Mouse (Mus musculus) erythroblast, embryonic 14.5 days (primary cell): ENCODE results near the gene Tmem140. TPM values are rescaled to one million over a fixed set of nuclear protein-coding genes. Genes with fewer than 3 reads are reported as not detected.

Experiments used
- H3K27me3 ChIP-seq: 2 replicates; pipeline ENCODE4 v1.6.1; 2012; ENCODE audit warnings: inconsistent platforms; ENCODE audit not compliant: control insufficient read depth
- H3K36me3 ChIP-seq: 2 replicates; pipeline ENCODE4 v1.6.1; 2012; ENCODE audit warnings: mild to moderate bottlenecking, inconsistent platforms; ENCODE audit not compliant: control insufficient read depth
- H3K4me1 ChIP-seq: 2 replicates; pipeline ENCODE4 v1.6.1; 2012; ENCODE audit warnings: inconsistent platforms; ENCODE audit not compliant: control insufficient read depth
- H3K4me3 ChIP-seq: replicated peaks from 2 replicates; pipeline ENCODE3; 2012; ENCODE audit warnings: moderate library complexity, mild to moderate bottlenecking, inconsistent platforms
- H3K9me3 ChIP-seq: 2 replicates; pipeline ENCODE4 v1.6.1; 2012; ENCODE audit warnings: low read length, inconsistent platforms, mixed read lengths; ENCODE audit not compliant: control insufficient read depth
- GATA1 ChIP-seq: IDR thresholded peaks from 2 replicates; pipeline ENCODE4 v1.6.1; 2012; ENCODE audit warnings: low read length, inconsistent platforms, mixed read lengths
- TAL1 ChIP-seq: IDR thresholded peaks from 3 replicates; pipeline ENCODE4 v1.6.1; 2012; ENCODE audit warnings: low read length, inconsistent platforms, mixed read lengths
- polyA plus RNA-seq: library from polyadenylated mRNA; stranded (reverse); fragments of >175 nt; gene quantifications from 2 replicates; pipeline ENCODE4 v1.2.3, GENCODE M21; 2012

Tmem140 gene
- polyA plus RNA-seq, 1 experiment = not detected

GRCm38 (mm10) chr6:34919146-34919545, 56.2 kb downstream of the Tmem140 start:
- Histone ChIP-seq H3K36me3 (no peaks in the 10 kb centered on the region), H3K9me3 (no peaks in the 10 kb centered on the region), H3K4me1 (peaks cover 20% of the 10 kb centered on the region), H3K4me3 (no peak overlapping the region), H3K27me3 (no peaks in the 10 kb centered on the region)
- TF ChIP-seq GATA1 (no peak), TAL1 (no peak)

- H3K9me3 ChIP-seq = no peaks in the 10 kb centered on the region
- no peaks in the 10 kb centered on the region for H3K27me3 ChIP-seq
- TF ChIP-seq GATA1 = no peak
- no peak for TF ChIP-seq TAL1
- no peaks in the 10 kb centered on the region for H3K36me3 ChIP-seq
- H3K4me3 ChIP-seq = no peak within 1 kb of the TSS
- H3K4me1 ChIP-seq = peaks cover 13% of the 10 kb centered on the region
Measured at GRCm38 (mm10) chr6:34919956-34920355, 57.0 kb downstream of the Tmem140 start, which contains the start of gene Stra8. Stra8 (plus strand) TSS chr6:34920163.

DNA sequence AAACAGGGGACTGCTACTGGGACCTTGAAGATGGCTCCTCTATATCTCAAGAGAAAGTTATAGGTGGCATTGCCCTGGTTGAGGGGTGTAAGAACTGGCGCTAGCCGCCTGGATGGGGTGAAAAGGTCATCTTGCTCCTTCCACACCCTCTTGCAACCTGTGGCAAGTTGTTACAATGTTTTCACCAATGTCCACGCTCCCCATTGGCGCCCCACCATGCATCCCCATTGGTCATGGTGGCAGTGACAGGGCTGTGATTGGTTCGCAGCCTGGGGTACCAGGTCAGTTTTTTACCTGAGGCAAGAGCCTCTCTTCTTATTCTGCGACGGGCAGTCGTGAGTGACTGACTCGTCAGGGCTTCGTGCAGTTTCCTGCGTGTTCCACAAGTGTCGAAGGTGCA, 57.7 kb downstream of the Tmem140 start:
- Histone ChIP-seq H3K4me1 (peaks cover 13% of the 10 kb centered on the region), H3K4me3 (no peak overlapping the region), H3K9me3 (no peaks in the 10 kb centered on the region), H3K27me3 (no peaks in the 10 kb centered on the region), H3K36me3 (no peaks in the 10 kb centered on the region)
- TF ChIP-seq GATA1 (no peak), TAL1 (no peak)

DNA sequence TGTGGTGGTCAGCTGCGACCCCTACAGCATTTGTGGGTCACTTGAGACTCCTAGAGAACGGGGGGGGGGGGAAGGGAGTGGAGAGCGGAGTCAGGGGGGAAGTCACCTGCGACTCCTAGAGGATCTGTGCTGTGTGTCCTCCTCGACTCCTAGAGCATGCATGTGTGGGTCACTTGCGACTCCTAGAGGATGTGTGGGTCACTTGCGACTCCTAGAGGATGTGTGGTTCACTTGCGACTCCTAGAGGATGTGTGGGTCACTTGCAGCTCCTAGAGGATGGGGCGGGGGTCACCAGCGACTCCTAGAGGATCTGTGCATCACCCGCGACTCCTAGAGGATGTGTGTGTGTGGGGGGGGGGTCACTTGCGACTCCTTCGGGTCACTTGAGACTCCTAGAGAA, 59.0 kb downstream of the Tmem140 start:
- H3K4me3 ChIP-seq = no peak overlapping the region
- H3K9me3 ChIP-seq = no peaks in the 10 kb centered on the region
- TF ChIP-seq GATA1 (no peak), TAL1 (no peak)
- H3K36me3 ChIP-seq = no peaks in the 10 kb centered on the region
- no peaks in the 10 kb centered on the region for H3K27me3 ChIP-seq
- H3K4me1 ChIP-seq = peaks cover 7% of the 10 kb centered on the region

Other genes with a start within 250 kb of the Tmem140 start
- 0.25 and 0.29 TPM in 2 replicates for gene Agbl3, start 82.7 kb upstream of the Tmem140 start, polyA plus RNA-seq
- gene Cyren, start 14.9 kb downstream of the Tmem140 start, polyA plus RNA-seq = 0.88 and 1.4 TPM in 2 replicates
- gene Wdr91, start 47.7 kb downstream of the Tmem140 start, polyA plus RNA-seq = 6.8 and 7.5 TPM in 2 replicates
- not detected in 2 replicates for gene Stra8, start 57.0 kb downstream of the Tmem140 start, polyA plus RNA-seq
- gene Slc23a4, start 125.3 kb downstream of the Tmem140 start, polyA plus RNA-seq = not detected in 2 replicates